Mouse (Mus musculus): ENCODE data around the gene Pdxp. TPM values are rescaled to one million over a fixed set of nuclear protein-coding genes. Genes with fewer than 3 reads are reported as not detected.
A peak's percentile ranks its signal among the peaks of the same experiment; 100 is the strongest.

Gene Pdxp
- polyA plus RNA-seq, 1 experiment: 33.1 TPM

- H3K36me3 ChIP-seq (ENCODE audit: control insufficient read depth, insufficient read depth): peaks cover 9% of the 10 kb centered on the region
- no peaks in the 10 kb centered on the region for H3K27me3 ChIP-seq (ENCODE audit: control insufficient read depth, insufficient read depth, insufficient read length)
Measured at GRCm38 (mm10) chr15:78901422-78901789, 12.3 kb upstream of the Pdxp start.

GRCm38 (mm10) chr15:78903243-78903642, 10.5 kb upstream of the Pdxp start:
- no peak overlapping the region for H3ac ChIP-seq (ENCODE audit: control insufficient read depth, insufficient read length)
- no peak overlapping the region for H3K4me3 ChIP-seq
- no peaks in the 10 kb centered on the region for H3K79me2 ChIP-seq (ENCODE audit: control insufficient read depth, insufficient read depth)
- peak overlapping the region; percentile 51 for H3K4me2 ChIP-seq (ENCODE audit: low read depth)
- H3K36me3 ChIP-seq (ENCODE audit: control insufficient read depth, insufficient read depth): peaks cover 13% of the 10 kb centered on the region
- TF ChIP-seq MAX (IDR thresholded peaks at IDR 0.05; ENCODE audit: low read depth): no peak
- TF ChIP-seq POLR2A (IDR thresholded peaks at IDR 0.05; ENCODE audit: insufficient read length, low read depth): no peak
- TF ChIP-seq REST (IDR thresholded peaks at IDR 0.05; ENCODE audit: insufficient read depth, insufficient read length): no peak
- TF ChIP-seq POLR2AphosphoS2 (IDR thresholded peaks at IDR 0.05; ENCODE audit: insufficient read length, low read depth): no peak
- no peak for TF ChIP-seq TCF12 (IDR thresholded peaks at IDR 0.05; ENCODE audit: insufficient read depth, poor library complexity, severe bottlenecking)
- TF ChIP-seq E2F4 (IDR thresholded peaks at IDR 0.05; ENCODE audit: insufficient read depth): no peak
- TF ChIP-seq SRF (IDR thresholded peaks at IDR 0.05; ENCODE audit: control insufficient read depth, insufficient read length, low read depth): no peak
- TF ChIP-seq CEBPB (IDR thresholded peaks at IDR 0.05; ENCODE audit: insufficient read depth, poor library complexity, severe bottlenecking): no peak
- TF ChIP-seq TCF3 (IDR thresholded peaks at IDR 0.05; ENCODE audit: insufficient read length, low read depth): no peak
- no peak for TF ChIP-seq USF1 (IDR thresholded peaks at IDR 0.05; ENCODE audit: low read depth)
- TF ChIP-seq MYOG (IDR thresholded peaks at IDR 0.05; ENCODE audit: control insufficient read depth in 1 of 3, insufficient read depth in 1 of 3, insufficient read length in 2 of 3, low read depth in 2 of 3): no peak
- no peak for TF ChIP-seq MYOD1 (IDR thresholded peaks at IDR 0.05; ENCODE audit: control insufficient read depth in 1 of 3, insufficient read length in 2 of 3, low read depth in 2 of 3)
- H3K27me3 ChIP-seq (ENCODE audit: control insufficient read depth, insufficient read depth, insufficient read length): no peaks in the 10 kb centered on the region

More at GRCm38 (mm10) chr15:78901422-78901789, 12.3 kb upstream of the Pdxp start:
- H3K4me3 ChIP-seq: no peak overlapping the region
- H3ac ChIP-seq (ENCODE audit: control insufficient read depth, insufficient read length): no peak overlapping the region
- no peaks in the 10 kb centered on the region for H3K79me2 ChIP-seq (ENCODE audit: control insufficient read depth, insufficient read depth)
- no peak for TF ChIP-seq POLR2A (IDR thresholded peaks at IDR 0.05; ENCODE audit: insufficient read length, low read depth)
- no peak for TF ChIP-seq SRF (IDR thresholded peaks at IDR 0.05; ENCODE audit: control insufficient read depth, insufficient read length, low read depth)
- TF ChIP-seq POLR2AphosphoS2 (IDR thresholded peaks at IDR 0.05; ENCODE audit: insufficient read length, low read depth): no peak
- TF ChIP-seq MAX (IDR thresholded peaks at IDR 0.05; ENCODE audit: low read depth): no peak
- H3K4me2 ChIP-seq (ENCODE audit: low read depth): no peak overlapping the region

GRCm38 (mm10) chr15:78908399-78908798, 5.3 kb upstream of the Pdxp start:
- Histone ChIP-seq H3K4me3 (no peak overlapping the region), H3K36me3 (ENCODE audit: control insufficient read depth, insufficient read depth) (peaks cover 13% of the 10 kb centered on the region), H3K4me2 (ENCODE audit: low read depth) (no peak overlapping the region), H3K79me2 (ENCODE audit: control insufficient read depth, insufficient read depth) (no peaks in the 10 kb centered on the region), H3ac (ENCODE audit: control insufficient read depth, insufficient read length) (no peak overlapping the region), H3K27me3 (ENCODE audit: control insufficient read depth, insufficient read depth, insufficient read length) (no peaks in the 10 kb centered on the region)
- no peak for TF ChIP-seq USF1 (IDR thresholded peaks at IDR 0.05; ENCODE audit: low read depth)
- TF ChIP-seq SRF (IDR thresholded peaks at IDR 0.05; ENCODE audit: control insufficient read depth, insufficient read length, low read depth): no peak
- no peak for TF ChIP-seq MYOD1 (IDR thresholded peaks at IDR 0.05; ENCODE audit: control insufficient read depth in 1 of 3, insufficient read length in 2 of 3, low read depth in 2 of 3)
- TF ChIP-seq MAX (IDR thresholded peaks at IDR 0.05; ENCODE audit: low read depth): no peak
- TF ChIP-seq CEBPB (IDR thresholded peaks at IDR 0.05; ENCODE audit: insufficient read depth, poor library complexity, severe bottlenecking): no peak
- TF ChIP-seq TCF12 (IDR thresholded peaks at IDR 0.05; ENCODE audit: insufficient read depth, poor library complexity, severe bottlenecking): no peak
- no peak for TF ChIP-seq TCF3 (IDR thresholded peaks at IDR 0.05; ENCODE audit: insufficient read length, low read depth)
- no peak for TF ChIP-seq MYOG (IDR thresholded peaks at IDR 0.05; ENCODE audit: control insufficient read depth in 1 of 3, insufficient read depth in 1 of 3, insufficient read length in 2 of 3, low read depth in 2 of 3)
- TF ChIP-seq REST (IDR thresholded peaks at IDR 0.05; ENCODE audit: insufficient read depth, insufficient read length): no peak
- TF ChIP-seq POLR2A (IDR thresholded peaks at IDR 0.05; ENCODE audit: insufficient read length, low read depth): no peak
- TF ChIP-seq POLR2AphosphoS2 (IDR thresholded peaks at IDR 0.05; ENCODE audit: insufficient read length, low read depth): no peak
- no peak for TF ChIP-seq E2F4 (IDR thresholded peaks at IDR 0.05; ENCODE audit: insufficient read depth)

GRCm38 (mm10) chr15:78908982-78909381, 4.7 kb upstream of the Pdxp start:
- Histone ChIP-seq H3ac (ENCODE audit: control insufficient read depth, insufficient read length) (no peak overlapping the region), H3K36me3 (ENCODE audit: control insufficient read depth, insufficient read depth) (peaks cover 13% of the 10 kb centered on the region), H3K4me3 (no peak overlapping the region), H3K4me2 (ENCODE audit: low read depth) (no peak overlapping the region), H3K79me2 (ENCODE audit: control insufficient read depth, insufficient read depth) (no peaks in the 10 kb centered on the region), H3K27me3 (ENCODE audit: control insufficient read depth, insufficient read depth, insufficient read length) (no peaks in the 10 kb centered on the region)
- TF ChIP-seq REST (IDR thresholded peaks at IDR 0.05; ENCODE audit: insufficient read depth, insufficient read length) (no peak), MYOD1 (IDR thresholded peaks at IDR 0.05; ENCODE audit: control insufficient read depth in 1 of 3, insufficient read length in 2 of 3, low read depth in 2 of 3) (no peak), USF1 (IDR thresholded peaks at IDR 0.05; ENCODE audit: low read depth) (no peak), POLR2A (IDR thresholded peaks at IDR 0.05; ENCODE audit: insufficient read length, low read depth) (no peak), E2F4 (IDR thresholded peaks at IDR 0.05; ENCODE audit: insufficient read depth) (no peak), TCF12 (IDR thresholded peaks at IDR 0.05; ENCODE audit: insufficient read depth, poor library complexity, severe bottlenecking) (no peak), MYOG (IDR thresholded peaks at IDR 0.05; ENCODE audit: control insufficient read depth in 1 of 3, insufficient read depth in 1 of 3, insufficient read length in 2 of 3, low read depth in 2 of 3) (no peak), MAX (IDR thresholded peaks at IDR 0.05; ENCODE audit: low read depth) (no peak), SRF (IDR thresholded peaks at IDR 0.05; ENCODE audit: control insufficient read depth, insufficient read length, low read depth) (no peak), CEBPB (IDR thresholded peaks at IDR 0.05; ENCODE audit: insufficient read depth, poor library complexity, severe bottlenecking) (no peak), TCF3 (IDR thresholded peaks at IDR 0.05; ENCODE audit: insufficient read length, low read depth) (no peak), POLR2AphosphoS2 (IDR thresholded peaks at IDR 0.05; ENCODE audit: insufficient read length, low read depth) (no peak)

- peaks cover 14% of the 10 kb centered on the region for H3K79me2 ChIP-seq (ENCODE audit: control insufficient read depth, insufficient read depth)
- no peaks in the 10 kb centered on the region for H3K27me3 ChIP-seq (ENCODE audit: control insufficient read depth, insufficient read depth, insufficient read length)
- TF ChIP-seq SRF (IDR thresholded peaks at IDR 0.05; ENCODE audit: control insufficient read depth, insufficient read length, low read depth) (no peak), TCF3 (IDR thresholded peaks at IDR 0.05; ENCODE audit: insufficient read length, low read depth) (no peak), USF1 (IDR thresholded peaks at IDR 0.05; ENCODE audit: low read depth) (no peak), REST (IDR thresholded peaks at IDR 0.05; ENCODE audit: insufficient read depth, insufficient read length) (no peak), POLR2A (IDR thresholded peaks at IDR 0.05; ENCODE audit: insufficient read length, low read depth) (no peak), MYOG (IDR thresholded peaks at IDR 0.05; ENCODE audit: control insufficient read depth in 1 of 3, insufficient read depth in 1 of 3, insufficient read length in 2 of 3, low read depth in 2 of 3) (no peak), E2F4 (IDR thresholded peaks at IDR 0.05; ENCODE audit: insufficient read depth) (no peak), TCF12 (IDR thresholded peaks at IDR 0.05; ENCODE audit: insufficient read depth, poor library complexity, severe bottlenecking) (no peak), CEBPB (IDR thresholded peaks at IDR 0.05; ENCODE audit: insufficient read depth, poor library complexity, severe bottlenecking) (no peak), MAX (IDR thresholded peaks at IDR 0.05; ENCODE audit: low read depth) (no peak), POLR2AphosphoS2 (IDR thresholded peaks at IDR 0.05; ENCODE audit: insufficient read length, low read depth) (no peak)
- no peak overlapping the region for H3K4me2 ChIP-seq (ENCODE audit: low read depth)
- H3K36me3 ChIP-seq (ENCODE audit: control insufficient read depth, insufficient read depth): no peaks in the 10 kb centered on the region
- H3ac ChIP-seq (ENCODE audit: control insufficient read depth, insufficient read length): no peak overlapping the region
- no peak overlapping the region for H3K4me3 ChIP-seq
Measured at GRCm38 (mm10) chr15:78912040-78912439, 1.7 kb upstream of the Pdxp start.
